Mouse (Mus musculus) cortical plate, adult 2 months (tissue): ENCODE data around the gene Slc46a1. TPM values are rescaled to one million over a fixed set of nuclear protein-coding genes. Genes with fewer than 3 reads are reported as not detected.

Experiments
- H3K27ac ChIP-seq: fragments of 200-500 bp; 2 replicates; pipeline ENCODE4 v1.5.1; 2012; ENCODE audit warnings: low read length, control low read depth, inconsistent platforms; ENCODE audit not compliant: insufficient read depth
- H3K4me1 ChIP-seq: fragments of 200-500 bp; 2 replicates; pipeline ENCODE4 v1.6.1; 2011; ENCODE audit warnings: low read length; ENCODE audit not compliant: control insufficient read depth, insufficient read depth
- H3K4me3 ChIP-seq: fragments of 200-500 bp; 2 replicates; pipeline ENCODE4 v1.5.1; 2011; ENCODE audit warnings: mild to moderate bottlenecking, low read length, control low read depth; ENCODE audit not compliant: insufficient read depth
- CTCF ChIP-seq: fragments of 200-500 bp; IDR thresholded peaks from 2 replicates; pipeline ENCODE4 v1.5.1; 2011; ENCODE audit warnings: mild to moderate bottlenecking, control low read depth, low read length; ENCODE audit not compliant: insufficient read depth; ENCODE audit errors: extremely low read depth
- POLR2A ChIP-seq: fragments of 200-500 bp; IDR thresholded peaks from 2 replicates; pipeline ENCODE4 v1.6.1; 2011; ENCODE audit warnings: mild to moderate bottlenecking, low read length, control low read depth; ENCODE audit not compliant: insufficient read depth; ENCODE audit errors: extremely low read depth
- polyA plus RNA-seq: library from polyadenylated mRNA; depleted of rRNA; stranded (reverse); fragments of >200 nt; gene quantifications from 2 replicates; pipeline ENCODE4 v1.2.3, GENCODE M21; 2012; rRNA removed

Gene Slc46a1
- polyA plus RNA-seq: 13.6 and 14.7 TPM in 2 replicates

- peak within 1 kb of the TSS; percentile 56 for H3K4me3 ChIP-seq
- peaks cover 2% of the 10 kb centered on the region for H3K4me1 ChIP-seq
- H3K27ac ChIP-seq: peak within 1 kb of the TSS; percentile 48; the same call in 1 of the 2 replicates
- TF ChIP-seq POLR2A: 0 out of 2 replicates have a peak, but pooled peaks have one; percentile 7
- TF ChIP-seq CTCF: no peak
Measured at GRCm38 (mm10) chr11:78465568-78466180, at the start of gene Slc46a1. Gene Slc46a1 (plus strand): TSS chr11:78465697.

GRCm38 (mm10) chr11:78416854-78417253 lies 48.6 kb upstream of the Slc46a1 start:
- H3K4me1 ChIP-seq: no peaks in the 10 kb centered on the region
- H3K4me3 ChIP-seq: no peak overlapping the region
- H3K27ac ChIP-seq: no peak overlapping the region
- no peak for TF ChIP-seq CTCF
- no peak for TF ChIP-seq POLR2A

- Histone ChIP-seq H3K4me3 (no peak overlapping the region), H3K4me1 (no peaks in the 10 kb centered on the region), H3K27ac (no peak overlapping the region)
- no peak for TF ChIP-seq CTCF
- TF ChIP-seq POLR2A: no peak
Measured at GRCm38 (mm10) chr11:78420263-78420889, 45.1 kb upstream of the Slc46a1 start.

- no peak for TF ChIP-seq CTCF
- Histone ChIP-seq H3K4me3 (no peak overlapping the region), H3K27ac (no peak overlapping the region), H3K4me1 (no peaks in the 10 kb centered on the region)
Measured at GRCm38 (mm10) chr11:78421201-78422009, 44.1 kb upstream of the Slc46a1 start.

GRCm38 (mm10) chr11:78422055-78422819 lies 43.3 kb upstream of the Slc46a1 start, which contains the start of gene Slc13a2:
Gene Slc13a2 (minus strand): TSS chr11:78422217.
- H3K4me3 ChIP-seq: no peak within 1 kb of the TSS
- TF ChIP-seq POLR2A (no peak), CTCF (no peak)
- no peaks in the 10 kb centered on the region for H3K4me1 ChIP-seq
- H3K27ac ChIP-seq: no peak within 1 kb of the TSS

- Histone ChIP-seq H3K4me3 (no peak overlapping the region), H3K27ac (no peak overlapping the region), H3K4me1 (no peaks in the 10 kb centered on the region)
- TF ChIP-seq CTCF (no peak), POLR2A (no peak)
Measured at GRCm38 (mm10) chr11:78424352-78424751, 41.1 kb upstream of the Slc46a1 start.

GRCm38 (mm10) chr11:78425572-78425971 lies 39.9 kb upstream of the Slc46a1 start:
- TF ChIP-seq CTCF (no peak), POLR2A (no peak)
- no peak overlapping the region for H3K4me3 ChIP-seq
- no peaks in the 10 kb centered on the region for H3K4me1 ChIP-seq
- H3K27ac ChIP-seq: no peak overlapping the region

- Histone ChIP-seq H3K27ac (no peak overlapping the region), H3K4me1 (no peaks in the 10 kb centered on the region), H3K4me3 (no peak overlapping the region)
- TF ChIP-seq POLR2A: no peak
- TF ChIP-seq CTCF: no peak
Measured at GRCm38 (mm10) chr11:78427655-78428054, 37.8 kb upstream of the Slc46a1 start.

- Histone ChIP-seq H3K27ac (no peak overlapping the region), H3K4me3 (no peak overlapping the region), H3K4me1 (no peaks in the 10 kb centered on the region)
- TF ChIP-seq POLR2A: no peak
- TF ChIP-seq CTCF: no peak
Measured at GRCm38 (mm10) chr11:78428309-78428708, 37.2 kb upstream of the Slc46a1 start.
